Mouse (Mus musculus): ENCODE measurements around the gene Heatr6. TPM values are rescaled to one million over a fixed set of nuclear protein-coding genes. Genes with fewer than 3 reads are reported as not detected.

Gene Heatr6
- polyA plus RNA-seq, 1 experiment: 17.4 TPM

DNA sequence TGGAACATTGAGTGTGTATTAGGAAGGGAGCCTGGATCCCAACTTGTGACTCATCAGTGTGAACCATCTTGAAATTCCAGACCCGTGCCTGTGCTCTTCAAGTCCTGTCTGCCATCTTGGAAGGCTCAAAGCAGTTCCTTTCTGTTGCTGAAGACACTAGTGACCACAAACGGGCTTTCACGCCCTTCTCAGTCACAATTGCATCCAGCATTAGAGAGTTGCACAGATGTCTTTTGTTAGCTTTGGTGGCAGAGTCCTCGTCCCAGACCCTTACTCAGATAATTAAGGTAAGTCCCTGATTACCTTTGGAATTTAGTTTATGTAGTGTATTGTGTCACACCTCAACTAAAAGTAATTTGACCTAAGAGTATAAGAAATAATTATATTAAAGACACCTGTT, 15.5 kb downstream of the Heatr6 start:
- Histone ChIP-seq H3K4me1 (ENCODE audit: control insufficient read depth, insufficient read depth, low read length) (no peaks in the 10 kb centered on the region), H3K27me3 (ENCODE audit: control insufficient read depth, insufficient read depth, low read length) (no peaks in the 10 kb centered on the region), H3K4me3 (replicated peaks; ENCODE audit: insufficient read depth, low read depth, low read length) (no peak overlapping the region), H3K27ac (ENCODE audit: insufficient read depth, low read length) (no peak overlapping the region)
- no peak for TF ChIP-seq POLR2A (IDR thresholded peaks at IDR 0.05; ENCODE audit: borderline replicate concordance, insufficient read depth, low read length)
- no peak for TF ChIP-seq CTCF (IDR thresholded peaks at IDR 0.05; ENCODE audit: borderline replicate concordance, insufficient read depth, low read depth, low read length)
- DNase-seq: no peak
- 91% methylated on average over 4 of the region's 4 CpGs for WGBS

GRCm38 (mm10) chr11:83771014-83771413, 17.5 kb downstream of the Heatr6 start:
- 95% methylated on average over 7 of the region's 7 CpGs for WGBS
- Histone ChIP-seq H3K27me3 (ENCODE audit: control insufficient read depth, insufficient read depth, low read length) (no peaks in the 10 kb centered on the region), H3K4me1 (ENCODE audit: control insufficient read depth, insufficient read depth, low read length) (no peaks in the 10 kb centered on the region), H3K27ac (ENCODE audit: insufficient read depth, low read length) (no peak overlapping the region), H3K4me3 (replicated peaks; ENCODE audit: insufficient read depth, low read depth, low read length) (no peak overlapping the region)
- no peak for TF ChIP-seq POLR2A (IDR thresholded peaks at IDR 0.05; ENCODE audit: borderline replicate concordance, insufficient read depth, low read length)
- no peak for TF ChIP-seq CTCF (IDR thresholded peaks at IDR 0.05; ENCODE audit: borderline replicate concordance, insufficient read depth, low read depth, low read length)
- no peak for DNase-seq

DNA sequence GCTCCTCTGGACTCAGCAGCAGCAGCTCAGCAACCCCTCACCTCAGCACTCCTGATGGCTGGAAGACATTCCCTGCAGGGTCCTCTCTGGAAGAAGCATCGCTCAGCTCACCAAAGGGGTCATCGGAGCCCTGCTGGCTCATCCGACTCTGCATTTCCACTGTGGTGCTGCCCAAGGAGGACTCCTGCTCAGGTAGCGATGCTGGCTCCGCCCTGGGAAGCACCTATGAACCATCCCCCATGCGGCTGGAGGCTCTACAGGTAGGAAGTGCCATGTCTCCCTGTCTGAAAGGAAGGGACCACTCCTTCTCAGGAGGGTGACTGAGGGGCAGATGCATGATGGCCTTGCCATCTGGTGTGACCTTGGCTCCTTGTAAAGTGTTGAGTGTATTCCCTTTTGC, 18.8 kb downstream of the Heatr6 start:
- DNase-seq: no peak
- Histone ChIP-seq H3K4me3 (replicated peaks; ENCODE audit: insufficient read depth, low read depth, low read length) (no peak overlapping the region), H3K4me1 (ENCODE audit: control insufficient read depth, insufficient read depth, low read length) (no peaks in the 10 kb centered on the region), H3K27me3 (ENCODE audit: control insufficient read depth, insufficient read depth, low read length) (no peaks in the 10 kb centered on the region), H3K27ac (ENCODE audit: insufficient read depth, low read length) (no peak overlapping the region)
- 94% methylated on average over 6 of the region's 6 CpGs for WGBS
- TF ChIP-seq POLR2A (IDR thresholded peaks at IDR 0.05; ENCODE audit: borderline replicate concordance, insufficient read depth, low read length) (no peak), CTCF (IDR thresholded peaks at IDR 0.05; ENCODE audit: borderline replicate concordance, insufficient read depth, low read depth, low read length) (no peak)

GRCm38 (mm10) chr11:83773691-83774090, 20.2 kb downstream of the Heatr6 start:
- DNase-seq: no peak
- no peaks in the 10 kb centered on the region for H3K27me3 ChIP-seq (ENCODE audit: control insufficient read depth, insufficient read depth, low read length)
- 94% methylated on average over 16 of the region's 16 CpGs for WGBS
- TF ChIP-seq POLR2A (IDR thresholded peaks at IDR 0.05; ENCODE audit: borderline replicate concordance, insufficient read depth, low read length): no peak
- H3K27ac ChIP-seq (ENCODE audit: insufficient read depth, low read length): no peak overlapping the region
- no peak overlapping the region for H3K4me3 ChIP-seq (replicated peaks; ENCODE audit: insufficient read depth, low read depth, low read length)
- no peaks in the 10 kb centered on the region for H3K4me1 ChIP-seq (ENCODE audit: control insufficient read depth, insufficient read depth, low read length)

GRCm38 (mm10) chr11:83774324-83774723, 20.8 kb downstream of the Heatr6 start:
- no peak overlapping the region for H3K4me3 ChIP-seq (replicated peaks; ENCODE audit: insufficient read depth, low read depth, low read length)
- WGBS: 96% methylated on average over 11 of the region's 11 CpGs
- no peaks in the 10 kb centered on the region for H3K27me3 ChIP-seq (ENCODE audit: control insufficient read depth, insufficient read depth, low read length)
- TF ChIP-seq POLR2A (IDR thresholded peaks at IDR 0.05; ENCODE audit: borderline replicate concordance, insufficient read depth, low read length): no peak
- no peak for TF ChIP-seq CTCF (IDR thresholded peaks at IDR 0.05; ENCODE audit: borderline replicate concordance, insufficient read depth, low read depth, low read length)
- no peak overlapping the region for H3K27ac ChIP-seq (ENCODE audit: insufficient read depth, low read length)
- DNase-seq: no peak
- H3K4me1 ChIP-seq (ENCODE audit: control insufficient read depth, insufficient read depth, low read length): no peaks in the 10 kb centered on the region

GRCm38 (mm10) chr11:83776798-83777197, 23.3 kb downstream of the Heatr6 start:
- WGBS: 94% methylated on average over 8 of the region's 8 CpGs
- H3K27ac ChIP-seq (ENCODE audit: insufficient read depth, low read length): no peak overlapping the region
- DNase-seq: no peak
- no peak overlapping the region for H3K4me3 ChIP-seq (replicated peaks; ENCODE audit: insufficient read depth, low read depth, low read length)
- no peaks in the 10 kb centered on the region for H3K27me3 ChIP-seq (ENCODE audit: control insufficient read depth, insufficient read depth, low read length)
- TF ChIP-seq POLR2A (IDR thresholded peaks at IDR 0.05; ENCODE audit: borderline replicate concordance, insufficient read depth, low read length): no peak
- no peak for TF ChIP-seq CTCF (IDR thresholded peaks at IDR 0.05; ENCODE audit: borderline replicate concordance, insufficient read depth, low read depth, low read length)
- no peaks in the 10 kb centered on the region for H3K4me1 ChIP-seq (ENCODE audit: control insufficient read depth, insufficient read depth, low read length)

- WGBS: 74% methylated on average over 14 of the region's 14 CpGs
- no peak for TF ChIP-seq POLR2A (IDR thresholded peaks at IDR 0.05; ENCODE audit: borderline replicate concordance, insufficient read depth, low read length)
- no peak for TF ChIP-seq CTCF (IDR thresholded peaks at IDR 0.05; ENCODE audit: borderline replicate concordance, insufficient read depth, low read depth, low read length)
- Histone ChIP-seq H3K4me1 (ENCODE audit: control insufficient read depth, insufficient read depth, low read length) (no peaks in the 10 kb centered on the region), H3K27ac (ENCODE audit: insufficient read depth, low read length) (no peak overlapping the region), H3K27me3 (ENCODE audit: control insufficient read depth, insufficient read depth, low read length) (no peaks in the 10 kb centered on the region), H3K4me3 (replicated peaks; ENCODE audit: insufficient read depth, low read depth, low read length) (no peak overlapping the region)
- DNase-seq: no peak
Measured at GRCm38 (mm10) chr11:83783931-83784600, 30.6 kb downstream of the Heatr6 start.

GRCm38 (mm10) chr11:83784661-83785060, 31.2 kb downstream of the Heatr6 start:
- no peaks in the 10 kb centered on the region for H3K4me1 ChIP-seq (ENCODE audit: control insufficient read depth, insufficient read depth, low read length)
- DNase-seq: no peak
- no peaks in the 10 kb centered on the region for H3K27me3 ChIP-seq (ENCODE audit: control insufficient read depth, insufficient read depth, low read length)
- no peak overlapping the region for H3K4me3 ChIP-seq (replicated peaks; ENCODE audit: insufficient read depth, low read depth, low read length)
- WGBS: 89% methylated on average over 2 of the region's 2 CpGs
- H3K27ac ChIP-seq (ENCODE audit: insufficient read depth, low read length): no peak overlapping the region
- no peak for TF ChIP-seq CTCF (IDR thresholded peaks at IDR 0.05; ENCODE audit: borderline replicate concordance, insufficient read depth, low read depth, low read length)
- TF ChIP-seq POLR2A (IDR thresholded peaks at IDR 0.05; ENCODE audit: borderline replicate concordance, insufficient read depth, low read length): no peak
